11 mouse cellular contexts compared by ENCODE assay signal in genomic region chr13:5875478-5875877, GRCm38 (mm10).
"Had no signal": no experiment of that assay in that cellular context is flagged by ENCODE, and none has a peak within 500 bp of the region (broad histone marks: within the 10 kb centered on the region; RNA-seq: fewer than 3 reads in every experiment).

No protein-coding gene starts in this region.

- H3K36me3 ChIP-seq: limb, embryonic 12.5 days; lung, embryonic 15.5 days; midbrain, embryonic 10.5 days had no signal

- H3K4me3 ChIP-seq: limb, embryonic 12.5 days; lung, embryonic 15.5 days; midbrain, embryonic 10.5 days had no signal

- H3K27ac ChIP-seq: kidney, postnatal 0 days; limb, embryonic 12.5 days; liver, embryonic 14.5 days; lung, embryonic 15.5 days; midbrain, embryonic 10.5 days had no signal

- H3K9ac ChIP-seq: limb, embryonic 12.5 days; liver, embryonic 14.5 days; lung, embryonic 15.5 days had no signal

- H3K9me3 ChIP-seq: limb, embryonic 12.5 days; lung, embryonic 15.5 days; midbrain, embryonic 10.5 days had no signal

- DNase-seq: kidney, adult 8-10 months; kidney, postnatal 36 days; right cerebral cortex, postnatal 25 days; thymus, postnatal 36 days had no signal

- H3K27me3 ChIP-seq: limb, embryonic 12.5 days; lung, embryonic 15.5 days had no signal

- H3K4me2 ChIP-seq: limb, embryonic 12.5 days; lung, embryonic 15.5 days had no signal

- ATAC-seq: intestine, postnatal 0 days; midbrain, embryonic 16.5 days had no signal
